Mouse (Mus musculus): Measurements from ENCODE around the gene Evi5. TPM values are rescaled to one million over a fixed set of nuclear protein-coding genes. Genes with fewer than 3 reads are reported as not detected.

Evi5 gene
- polyA plus RNA-seq, 1 experiment = 37.2 TPM

- Histone ChIP-seq H3K27me3 (ENCODE audit: control insufficient read depth, insufficient read depth, low read length) (no peaks in the 10 kb centered on the region), H3K27ac (ENCODE audit: insufficient read depth, low read length) (no peak overlapping the region), H3K4me3 (replicated peaks; ENCODE audit: insufficient read depth, low read depth, low read length) (no peak overlapping the region), H3K4me1 (ENCODE audit: control insufficient read depth, insufficient read depth, low read length) (no peaks in the 10 kb centered on the region)
- no peak for DNase-seq
- 87% methylated on average over 2 of the region's 2 CpGs for WGBS
- no peak for TF ChIP-seq POLR2A (IDR thresholded peaks at IDR 0.05; ENCODE audit: borderline replicate concordance, insufficient read depth, low read length)
- no peak for TF ChIP-seq CTCF (IDR thresholded peaks at IDR 0.05; ENCODE audit: borderline replicate concordance, insufficient read depth, low read depth, low read length)
These were observed 118.8 kb downstream of the Evi5 start for GRCm38 (mm10) chr5:107756072-107756471.

- DNase-seq = no peak
- H3K27me3 ChIP-seq (ENCODE audit: control insufficient read depth, insufficient read depth, low read length) = no peaks in the 10 kb centered on the region
- no peak overlapping the region for H3K4me3 ChIP-seq (replicated peaks; ENCODE audit: insufficient read depth, low read depth, low read length)
- TF ChIP-seq CTCF (IDR thresholded peaks at IDR 0.05; ENCODE audit: borderline replicate concordance, insufficient read depth, low read depth, low read length) (no peak), POLR2A (IDR thresholded peaks at IDR 0.05; ENCODE audit: borderline replicate concordance, insufficient read depth, low read length) (no peak)
- no peaks in the 10 kb centered on the region for H3K4me1 ChIP-seq (ENCODE audit: control insufficient read depth, insufficient read depth, low read length)
- 96% methylated on average over 1 of the region's 1 CpGs for WGBS
- H3K27ac ChIP-seq (ENCODE audit: insufficient read depth, low read length) = no peak overlapping the region
These were observed 120.2 kb downstream of the Evi5 start for GRCm38 (mm10) chr5:107754740-107755139.

- no peak for DNase-seq
- TF ChIP-seq POLR2A (IDR thresholded peaks at IDR 0.05; ENCODE audit: borderline replicate concordance, insufficient read depth, low read length) (no peak), CTCF (IDR thresholded peaks at IDR 0.05; ENCODE audit: borderline replicate concordance, insufficient read depth, low read depth, low read length) (no peak)
- Histone ChIP-seq H3K27me3 (ENCODE audit: control insufficient read depth, insufficient read depth, low read length) (no peaks in the 10 kb centered on the region), H3K4me3 (replicated peaks; ENCODE audit: insufficient read depth, low read depth, low read length) (no peak overlapping the region), H3K27ac (ENCODE audit: insufficient read depth, low read length) (no peak overlapping the region), H3K4me1 (ENCODE audit: control insufficient read depth, insufficient read depth, low read length) (no peaks in the 10 kb centered on the region)
- 96% methylated on average over 7 of the region's 7 CpGs for WGBS
These were observed 121.3 kb downstream of the Evi5 start for GRCm38 (mm10) chr5:107753656-107754055.

- no peak overlapping the region for H3K27ac ChIP-seq (ENCODE audit: insufficient read depth, low read length)
- H3K4me1 ChIP-seq (ENCODE audit: control insufficient read depth, insufficient read depth, low read length) = no peaks in the 10 kb centered on the region
- no peaks in the 10 kb centered on the region for H3K27me3 ChIP-seq (ENCODE audit: control insufficient read depth, insufficient read depth, low read length)
- TF ChIP-seq CTCF (IDR thresholded peaks at IDR 0.05; ENCODE audit: borderline replicate concordance, insufficient read depth, low read depth, low read length) (no peak), POLR2A (IDR thresholded peaks at IDR 0.05; ENCODE audit: borderline replicate concordance, insufficient read depth, low read length) (no peak)
- H3K4me3 ChIP-seq (replicated peaks; ENCODE audit: insufficient read depth, low read depth, low read length) = no peak overlapping the region
- no peak for DNase-seq
- 79% methylated on average over 9 of the region's 9 CpGs for WGBS
These were observed 125.5 kb downstream of the Evi5 start for GRCm38 (mm10) chr5:107749229-107749916.

GRCm38 (mm10) chr5:107739023-107739422, 135.9 kb downstream of the Evi5 start:
- no peaks in the 10 kb centered on the region for H3K27me3 ChIP-seq (ENCODE audit: control insufficient read depth, insufficient read depth, low read length)
- no peak for DNase-seq
- no peak overlapping the region for H3K4me3 ChIP-seq (replicated peaks; ENCODE audit: insufficient read depth, low read depth, low read length)
- no peaks in the 10 kb centered on the region for H3K4me1 ChIP-seq (ENCODE audit: control insufficient read depth, insufficient read depth, low read length)
- no peak overlapping the region for H3K27ac ChIP-seq (ENCODE audit: insufficient read depth, low read length)
- TF ChIP-seq CTCF (IDR thresholded peaks at IDR 0.05; ENCODE audit: borderline replicate concordance, insufficient read depth, low read depth, low read length) (no peak), POLR2A (IDR thresholded peaks at IDR 0.05; ENCODE audit: borderline replicate concordance, insufficient read depth, low read length) (no peak)
- 90% methylated on average over 5 of the region's 5 CpGs for WGBS

- Histone ChIP-seq H3K4me3 (replicated peaks; ENCODE audit: insufficient read depth, low read depth, low read length) (no peak overlapping the region), H3K27me3 (ENCODE audit: control insufficient read depth, insufficient read depth, low read length) (no peaks in the 10 kb centered on the region), H3K27ac (ENCODE audit: insufficient read depth, low read length) (no peak overlapping the region), H3K4me1 (ENCODE audit: control insufficient read depth, insufficient read depth, low read length) (no peaks in the 10 kb centered on the region)
- WGBS = 83% methylated on average over 3 of the region's 3 CpGs
- DNase-seq = no peak
- TF ChIP-seq CTCF (IDR thresholded peaks at IDR 0.05; ENCODE audit: borderline replicate concordance, insufficient read depth, low read depth, low read length) (no peak), POLR2A (IDR thresholded peaks at IDR 0.05; ENCODE audit: borderline replicate concordance, insufficient read depth, low read length) (no peak)
These were observed 136.6 kb downstream of the Evi5 start for GRCm38 (mm10) chr5:107738296-107738695.

- H3K4me3 ChIP-seq (replicated peaks; ENCODE audit: insufficient read depth, low read depth, low read length) = no peak overlapping the region
These were observed 138.7 kb downstream of the Evi5 start for GRCm38 (mm10) chr5:107736171-107736570.

GRCm38 (mm10) chr5:107731844-107732243, 143.1 kb downstream of the Evi5 start:
- TF ChIP-seq CTCF (IDR thresholded peaks at IDR 0.05; ENCODE audit: borderline replicate concordance, insufficient read depth, low read depth, low read length) (no peak), POLR2A (IDR thresholded peaks at IDR 0.05; ENCODE audit: borderline replicate concordance, insufficient read depth, low read length) (no peak)
- Histone ChIP-seq H3K4me3 (replicated peaks; ENCODE audit: insufficient read depth, low read depth, low read length) (no peak overlapping the region), H3K27ac (ENCODE audit: insufficient read depth, low read length) (no peak overlapping the region), H3K27me3 (ENCODE audit: control insufficient read depth, insufficient read depth, low read length) (peaks cover 1% of the 10 kb centered on the region; the same call in 1 of the 2 replicates), H3K4me1 (ENCODE audit: control insufficient read depth, insufficient read depth, low read length) (no peaks in the 10 kb centered on the region)
- DNase-seq = no peak
- 25% methylated on average over 2 of the region's 2 CpGs for WGBS

More at GRCm38 (mm10) chr5:107736171-107736570, 138.7 kb downstream of the Evi5 start:
- H3K27me3 ChIP-seq (ENCODE audit: control insufficient read depth, insufficient read depth, low read length) = no peaks in the 10 kb centered on the region
- no peaks in the 10 kb centered on the region for H3K4me1 ChIP-seq (ENCODE audit: control insufficient read depth, insufficient read depth, low read length)
- TF ChIP-seq POLR2A (IDR thresholded peaks at IDR 0.05; ENCODE audit: borderline replicate concordance, insufficient read depth, low read length) (no peak), CTCF (IDR thresholded peaks at IDR 0.05; ENCODE audit: borderline replicate concordance, insufficient read depth, low read depth, low read length) (no peak)
- 86% methylated on average over 5 of the region's 5 CpGs for WGBS
- H3K27ac ChIP-seq (ENCODE audit: insufficient read depth, low read length) = no peak overlapping the region
- DNase-seq = no peak
